Mouse (Mus musculus) erythroblast, embryonic 14.5 days (primary cell): Measurements from ENCODE around the gene Slc30a2.

Source experiments
- GATA1 ChIP-seq: IDR thresholded peaks from 2 replicates; pipeline ENCODE4 v1.6.1; 2012; ENCODE audit warnings: low read length, inconsistent platforms, mixed read lengths
- TAL1 ChIP-seq: IDR thresholded peaks from 3 replicates; pipeline ENCODE4 v1.6.1; 2012; ENCODE audit warnings: low read length, inconsistent platforms, mixed read lengths

- TF ChIP-seq GATA1 (no peak), TAL1 (no peak)
These were observed 54.1 kb downstream of the Slc30a2 start for GRCm38 (mm10) chr4:134397121-134397520.
